In genomic region chr2:78412985-78413384, GRCm38 (mm10) we compare ENCODE assay signal across 25 mouse cellular contexts.
"Had no signal": no experiment of that assay in that cellular context is flagged by ENCODE, and none has a peak within 500 bp of the region (broad histone marks: within the 10 kb centered on the region; RNA-seq: fewer than 3 reads in every experiment).

No protein-coding gene starts in this region.

- ATAC-seq: hindbrain, embryonic 16.5 days; inflammation-experienced regulatory T-cells, adult 6 months; intestine, embryonic 15.5 days; intestine, postnatal 0 days had no signal

- H3K9ac ChIP-seq: heart, embryonic 12.5 days; hindbrain, embryonic 12.5 days; hindbrain, embryonic 14.5 days; intestine, embryonic 15.5 days; limb, embryonic 12.5 days had no signal

- H3K4me3 ChIP-seq: gastrocnemius, adult 2 months; heart, embryonic 10.5 days; heart, embryonic 12.5 days; hindbrain, embryonic 10.5 days; hindbrain, embryonic 12.5 days; intestine, embryonic 15.5 days; layer of hippocampus, adult 2 months; left cerebral cortex, adult 2 months; limb, embryonic 10.5 days; limb, embryonic 12.5 days had no signal

- DNase-seq: gastrocnemius, adult 2 months; gastrocnemius, postnatal 10 days; gastrocnemius, postnatal 25 days; heart, adult 18-20 months; heart, postnatal 10 days; heart, postnatal 4 days; kidney, adult 18-20 months; kidney, adult 8-10 months; kidney, postnatal 10 days; kidney, postnatal 25 days; kidney, postnatal 4 days; liver had no signal

- H3K36me3 ChIP-seq: heart, embryonic 10.5 days; heart, embryonic 12.5 days; hindbrain, embryonic 10.5 days; hindbrain, embryonic 12.5 days; intestine, embryonic 15.5 days; limb, embryonic 10.5 days; limb, embryonic 12.5 days had no signal

- H3K27me3 ChIP-seq: heart, embryonic 12.5 days; hindbrain, embryonic 12.5 days; intestine, embryonic 15.5 days; limb, embryonic 12.5 days had no signal

- H3K9me3 ChIP-seq: heart, embryonic 10.5 days; heart, embryonic 12.5 days; hindbrain, embryonic 10.5 days; hindbrain, embryonic 12.5 days; intestine, embryonic 15.5 days; limb, embryonic 10.5 days; limb, embryonic 12.5 days had no signal

- H3K27ac ChIP-seq: gastrocnemius, adult 2 months; heart, embryonic 10.5 days; hindbrain, embryonic 10.5 days; hindbrain, embryonic 12.5 days; hindbrain, embryonic 14.5 days; intestine, embryonic 15.5 days; layer of hippocampus, adult 2 months; left cerebral cortex, adult 2 months; limb, embryonic 10.5 days; limb, embryonic 12.5 days had no signal

- H3K4me1 ChIP-seq: heart, embryonic 10.5 days; heart, embryonic 12.5 days; hindbrain, embryonic 10.5 days; hindbrain, embryonic 12.5 days; intestine, embryonic 15.5 days; limb, embryonic 10.5 days; limb, embryonic 12.5 days had no signal

- H3K4me2 ChIP-seq: heart, embryonic 12.5 days; hindbrain, embryonic 12.5 days; hindbrain, embryonic 14.5 days; intestine, embryonic 15.5 days; limb, embryonic 12.5 days had no signal
